Mouse (Mus musculus) liver, adult 2 months (tissue): ENCODE results near the gene Upf2.

ENCODE experiments used
- CTCF ChIP-seq: fragments of 200-500 bp; IDR thresholded peaks from 2 replicates; pipeline ENCODE4 v1.5.1; 2011; ENCODE audit warnings: low read depth, low read length, control low read depth
- POLR2A ChIP-seq: fragments of 200-500 bp; IDR thresholded peaks from 2 replicates; pipeline ENCODE4 v1.6.1; 2011; ENCODE audit warnings: low read length, control low read depth; ENCODE audit not compliant: insufficient read depth; ENCODE audit errors: extremely low read depth

DNA sequence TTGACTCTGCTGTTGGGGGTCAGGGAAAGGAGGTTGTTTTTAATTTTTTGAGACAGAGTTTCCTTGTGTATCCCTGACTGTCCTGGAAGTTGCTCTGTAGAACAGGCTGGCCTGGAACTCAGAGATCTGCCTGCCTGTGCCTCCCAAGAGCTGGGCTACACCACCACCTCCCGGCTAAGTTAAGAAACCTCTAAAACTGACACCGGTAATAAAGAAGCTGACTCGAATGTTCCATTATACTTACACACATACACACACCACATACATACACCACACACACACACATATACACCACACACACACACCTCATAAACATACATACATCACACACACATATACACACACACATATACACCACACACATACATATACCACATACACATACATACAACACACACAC is 16.3 kb upstream of the Upf2 start:
- TF ChIP-seq CTCF, result no peak
- TF ChIP-seq POLR2A, result no peak
